In the genomic region with DNA sequence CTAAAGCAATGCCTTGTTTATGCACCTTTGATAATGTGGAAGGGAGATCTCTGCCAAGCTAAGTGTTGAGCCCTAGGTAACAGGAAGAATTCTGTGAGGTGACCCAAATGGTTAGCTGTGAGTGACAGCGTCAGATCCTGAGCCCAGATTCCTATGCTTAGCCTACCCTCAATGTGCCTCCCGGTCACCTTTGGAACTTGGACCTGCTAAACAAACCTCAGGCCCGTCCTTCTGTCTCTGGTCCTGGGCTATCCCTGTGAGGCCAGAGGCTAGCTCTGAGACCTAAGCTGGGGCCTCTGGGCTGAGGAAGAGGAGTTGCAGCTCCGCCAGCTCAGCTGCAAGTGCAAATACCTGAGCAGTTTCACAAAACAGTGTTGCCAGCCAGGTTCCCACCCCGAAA, we compare ENCODE assay signal across 28 mouse cellular contexts. TPM values are rescaled to one million over a fixed set of nuclear protein-coding genes. Genes with fewer than 3 reads are reported as not detected.
DNase-seq lines count a peak whose midpoint lies in the region; ATAC-seq and TF ChIP-seq lines count a peak whose summit lies in the region.
"Had no signal": no experiment of that assay in that cellular context is flagged by ENCODE, and none has a peak within 500 bp of the region (broad histone marks: within the 10 kb centered on the region; RNA-seq: fewer than 3 reads in every experiment).

No protein-coding gene starts in this region.

- H3K4me1 ChIP-seq in intestine, embryonic 15.5 days (replicated peaks): 0 out of 2 replicates have a peak, but pooled peaks cover 11% of the 10 kb centered on the region
- H3K4me1 ChIP-seq in liver, adult 2 months (ENCODE audit: control insufficient read depth, insufficient read depth, low read length): peaks cover 24% of the 10 kb centered on the region
- peaks cover 23% of the 10 kb centered on the region for H3K4me1 ChIP-seq in liver, postnatal 0 days (ENCODE audit: insufficient read depth)
- H3K4me1 ChIP-seq: forebrain, embryonic 15.5 days; hindbrain, embryonic 15.5 days; midbrain, embryonic 13.5 days; neural tube, embryonic 13.5 days; stomach, embryonic 15.5 days had no signal

- TF ChIP-seq POLR2A in liver, adult 2 months (IDR thresholded peaks at IDR 0.05; ENCODE audit: extremely low read depth, insufficient read depth, low read length): no peak

- H3K9me3 ChIP-seq in intestine, embryonic 15.5 days: no peaks in the 10 kb centered on the region
- no peaks in the 10 kb centered on the region for H3K9me3 ChIP-seq in liver, postnatal 0 days (ENCODE audit: low read length)
- H3K9me3 ChIP-seq: forebrain, embryonic 15.5 days; hindbrain, embryonic 10.5 days; hindbrain, embryonic 15.5 days; limb, embryonic 13.5 days; neural tube, embryonic 13.5 days; stomach, embryonic 15.5 days had no signal

- TF ChIP-seq CTCF in liver, adult 2 months (IDR thresholded peaks at IDR 0.05; ENCODE audit: low read depth, low read length): no peak
- TF ChIP-seq CTCF in liver, postnatal 0 days (IDR thresholded peaks at IDR 0.05; ENCODE audit: low read depth): no peak

- 83% methylated on average over 5 of the region's 5 CpGs for WGBS in intestine, embryonic 15.5 days
- WGBS in liver, adult 2 months: 34% methylated on average over 5 of the region's 5 CpGs
- 63% methylated on average over 5 of the region's 5 CpGs for WGBS in liver, postnatal 0 days (ENCODE audit: insufficient replicate concordance)

- H3K4me3 ChIP-seq in intestine, embryonic 15.5 days (replicated peaks): no peak overlapping the region
- H3K4me3 ChIP-seq in liver, adult 2 months (ENCODE audit: insufficient read depth, low read depth, low read length): no peak overlapping the region
- H3K4me3 ChIP-seq in liver, postnatal 0 days (ENCODE audit: low read depth, low read length): no peak overlapping the region
- H3K4me3 ChIP-seq: forebrain, embryonic 15.5 days; hindbrain, embryonic 10.5 days; hindbrain, embryonic 15.5 days; limb, embryonic 13.5 days; midbrain, embryonic 13.5 days; neural tube, embryonic 13.5 days; stomach, embryonic 15.5 days had no signal

- TF ChIP-seq EP300 in liver, postnatal 0 days (IDR thresholded peaks at IDR 0.05; ENCODE audit: low read depth): no peak

- H3K9ac ChIP-seq in intestine, embryonic 15.5 days: no peak overlapping the region
- H3K9ac ChIP-seq in liver, adult 2 months (ENCODE audit: low read depth, low read length): no peak overlapping the region
- no peak overlapping the region for H3K9ac ChIP-seq in liver, postnatal 0 days (replicated peaks)
- H3K9ac ChIP-seq: forebrain, embryonic 15.5 days; hindbrain, embryonic 15.5 days; limb, embryonic 13.5 days; midbrain, embryonic 13.5 days; neural tube, embryonic 13.5 days; stomach, embryonic 15.5 days had no signal

- no peaks in the 10 kb centered on the region for H3K36me3 ChIP-seq in intestine, embryonic 15.5 days
- H3K36me3 ChIP-seq in liver, adult 2 months (ENCODE audit: control insufficient read depth, insufficient read depth, low read length): no peaks in the 10 kb centered on the region
- no peaks in the 10 kb centered on the region for H3K36me3 ChIP-seq in liver, postnatal 0 days (replicated peaks; ENCODE audit: insufficient read depth, low read length)
- H3K36me3 ChIP-seq: forebrain, embryonic 15.5 days; hindbrain, embryonic 10.5 days; hindbrain, embryonic 15.5 days; limb, embryonic 13.5 days; midbrain, embryonic 13.5 days; neural tube, embryonic 13.5 days; stomach, embryonic 15.5 days had no signal

- no peak overlapping the region for H3K27ac ChIP-seq in intestine, embryonic 15.5 days
- H3K27ac ChIP-seq in liver, adult 2 months (replicated peaks; ENCODE audit: insufficient read depth, low read depth, low read length): peak overlapping the region; percentile 67
- peak overlapping the region; percentile 70; the same call in 1 of the 2 replicates for H3K27ac ChIP-seq in liver, postnatal 0 days (ENCODE audit: low read depth)
- H3K27ac ChIP-seq: forebrain, embryonic 15.5 days; hindbrain, embryonic 10.5 days; hindbrain, embryonic 15.5 days; kidney, postnatal 0 days; limb, embryonic 13.5 days; macrophage; midbrain, embryonic 13.5 days; neural tube, embryonic 13.5 days; stomach, embryonic 15.5 days had no signal

- H3K4me2 ChIP-seq in intestine, embryonic 15.5 days (replicated peaks): no peak overlapping the region
- no peak overlapping the region for H3K4me2 ChIP-seq in liver, postnatal 0 days (ENCODE audit: low read depth, low read length)
- H3K4me2 ChIP-seq: forebrain, embryonic 15.5 days; hindbrain, embryonic 15.5 days; limb, embryonic 13.5 days; midbrain, embryonic 13.5 days; neural tube, embryonic 13.5 days; stomach, embryonic 15.5 days had no signal

- H3K79me2 ChIP-seq in liver, adult 2 months (ENCODE audit: control insufficient read depth, insufficient read depth, low read length): no peaks in the 10 kb centered on the region

- H3K27me3 ChIP-seq in intestine, embryonic 15.5 days (replicated peaks): no peaks in the 10 kb centered on the region
- H3K27me3 ChIP-seq in liver, adult 2 months (ENCODE audit: control insufficient read depth, insufficient read depth, low read length): no peaks in the 10 kb centered on the region
- H3K27me3 ChIP-seq in liver, postnatal 0 days (ENCODE audit: insufficient read depth, low read length): no peaks in the 10 kb centered on the region
- H3K27me3 ChIP-seq: forebrain, embryonic 15.5 days; hindbrain, embryonic 15.5 days; limb, embryonic 13.5 days; midbrain, embryonic 13.5 days; neural tube, embryonic 13.5 days; stomach, embryonic 15.5 days had no signal

- peak; percentile 51 for DNase-seq in kidney, adult 9 months
- no peak for DNase-seq in kidney, postnatal 4 days
- peak; percentile 91 for DNase-seq in liver, adult 2 months (ENCODE audit: extremely low read depth, low read depth, low spot score)
- DNase-seq in liver, postnatal 0 days: peak; percentile 15
- DNase-seq in adrenal gland, postnatal 14 days: no peak
- no peak for DNase-seq in thymus, postnatal 10 days (ENCODE audit: low spot score in 2 of 2)
- no peak for DNase-seq in frontal cortex, adult 2 months (ENCODE audit: extremely low spot score in 1 of 2, low spot score in 1 of 2)
- DNase-seq: adrenal gland, postnatal 25 days; cerebellum, adult 18-20 months; cerebellum, postnatal 10 days; gastrocnemius, postnatal 10 days; heart, postnatal 14 days; lung, adult 2 months; lung, postnatal 10 days; thymus, adult 18-20 months; thymus, postnatal 36 days had no signal

- ATAC-seq in intestine, embryonic 15.5 days: peak; percentile 67; the same call in 1 of the 2 replicates
- ATAC-seq in liver, postnatal 0 days: peak; percentile 62; the same call in 1 of the 2 replicates
- ATAC-seq: CD4-positive, CD25-positive, alpha-beta regulatory T cell, adult 4 months; forebrain, embryonic 15.5 days; inflammation-experienced regulatory T-cells, adult 6 months; midbrain, embryonic 13.5 days had no signal

RNA-seq across cellular contexts. Expression of a gene that starts 17.1 kb away (rescaled TPM):
- polyA plus RNA-seq in intestine, embryonic 15.5 days (2015; fragmentation: Nextera tagmentation; extraction: Ambion mirVana): 7.1 and 8.0 TPM in 2 replicates
- 3.1 and 4.0 TPM in 2 replicates for total RNA-seq in liver, adult 2 months (2014; rRNA removed)
- 4.7 and 4.9 TPM in 2 replicates for polyA plus RNA-seq in liver, adult 2 months (2012; rRNA removed)
- polyA plus RNA-seq in liver, postnatal 0 days (2015; fragmentation: Nextera tagmentation; extraction: Ambion mirVana): 0.94 and 0.99 TPM in 2 replicates
- total RNA-seq in adrenal gland, postnatal 14 days (2021): 12.8 and 14.4 TPM in 2 replicates
- 0.97 and 1.3 TPM in 2 replicates for polyA plus RNA-seq in frontal cortex, adult 2 months (2012; rRNA removed)

Comparison
In these comparisons a context has a peak if more than half of its experiments do, and no peak if none do; other contexts are left out.
1. DNase-seq: peak in kidney, adult 9 months (single experiment), liver, adult 2 months (single experiment) and liver, postnatal 0 days (single experiment); none in kidney, postnatal 4 days (0 of 2), adrenal gland, postnatal 14 days (single experiment), thymus, postnatal 10 days (0 of 2) and frontal cortex, adult 2 months (0 of 2).